Mouse (Mus musculus) forebrain, embryonic 14.5 days (tissue): ENCODE results near the gene Dtx3l. TPM values are rescaled to one million over a fixed set of nuclear protein-coding genes. Genes with fewer than 3 reads are reported as not detected.

ENCODE experiments used
- ATAC-seq: fragments of 200-750 bp; cut with Nextera tagmentation; 2 replicates; pipeline ENCODE4 v1.8.0; 2017; ENCODE audit warnings: mild to moderate bottlenecking, moderate library complexity
- DNase-seq: peaks from one replicate; pipeline ENCODE4 v3.0.0-alpha.2; 2015; ENCODE audit warnings: low spot score
- H3K27ac ChIP-seq: fragments of 300-500 bp; sonication (generic); 2 replicates; pipeline ENCODE4 v1.5.1; 2014; ENCODE audit warnings: low read depth, mild to moderate bottlenecking, control low read depth, low read length, moderate library complexity
- H3K27me3 ChIP-seq: fragments of 300-500 bp; sonication (generic); replicated peaks from 2 replicates; pipeline ENCODE4 v1.6.1; 2014; ENCODE audit warnings: low read length, control low read depth, mixed read lengths; ENCODE audit not compliant: control insufficient read depth, insufficient read depth
- H3K36me3 ChIP-seq: fragments of 300-500 bp; sonication (generic); 2 replicates; pipeline ENCODE4 v1.6.1; 2014; ENCODE audit warnings: low read length, control low read depth; ENCODE audit not compliant: control insufficient read depth, insufficient read depth
- H3K4me1 ChIP-seq: fragments of 300-500 bp; sonication (generic); 2 replicates; pipeline ENCODE4 v1.6.1; 2014; ENCODE audit warnings: antibody characterized with exemption, low read length, control low read depth; ENCODE audit not compliant: control insufficient read depth, insufficient read depth
- H3K4me2 ChIP-seq: fragments of 300-500 bp; sonication (generic); 2 replicates; pipeline ENCODE4 v1.6.1; 2014; ENCODE audit warnings: mild to moderate bottlenecking, control low read depth, low read length
- H3K4me3 ChIP-seq: fragments of 300-500 bp; sonication (generic); 2 replicates; pipeline ENCODE4 v1.5.1; 2014; ENCODE audit warnings: low read depth, low read length, control low read depth
- H3K9ac ChIP-seq: fragments of 300-500 bp; sonication (generic); 2 replicates; pipeline ENCODE4 v1.6.1; 2014; ENCODE audit warnings: mild to moderate bottlenecking, low read length, control low read depth, moderate library complexity
- H3K9me3 ChIP-seq: fragments of 300-500 bp; sonication (generic); replicated peaks from 2 replicates; pipeline ENCODE4 v1.6.1; 2016; ENCODE audit warnings: low read length, control low read depth, mixed read lengths; ENCODE audit not compliant: control insufficient read depth
- WGBS: fragments of 180-500 bp; shearing (Covaris S2); extraction: QIAGEN DNeasy Blood & Tissue Kit; methylation state at CpG from one replicate; pipeline ENCODE4 v1.1.7; 2014; 5-methylcytosine and 5-hydroxymethylcytosine counted together
- polyA plus RNA-seq: library from polyadenylated mRNA; unstranded; fragments of >200 nt; fragmentation: Nextera tagmentation; extraction: Ambion mirVana; gene quantifications from 2 replicates; pipeline ENCODE4 v1.2.1, GENCODE M21; 2014

Dtx3l gene
- polyA plus RNA-seq, 1 experiment from 2014 or later, result 1.9 TPM

DNA sequence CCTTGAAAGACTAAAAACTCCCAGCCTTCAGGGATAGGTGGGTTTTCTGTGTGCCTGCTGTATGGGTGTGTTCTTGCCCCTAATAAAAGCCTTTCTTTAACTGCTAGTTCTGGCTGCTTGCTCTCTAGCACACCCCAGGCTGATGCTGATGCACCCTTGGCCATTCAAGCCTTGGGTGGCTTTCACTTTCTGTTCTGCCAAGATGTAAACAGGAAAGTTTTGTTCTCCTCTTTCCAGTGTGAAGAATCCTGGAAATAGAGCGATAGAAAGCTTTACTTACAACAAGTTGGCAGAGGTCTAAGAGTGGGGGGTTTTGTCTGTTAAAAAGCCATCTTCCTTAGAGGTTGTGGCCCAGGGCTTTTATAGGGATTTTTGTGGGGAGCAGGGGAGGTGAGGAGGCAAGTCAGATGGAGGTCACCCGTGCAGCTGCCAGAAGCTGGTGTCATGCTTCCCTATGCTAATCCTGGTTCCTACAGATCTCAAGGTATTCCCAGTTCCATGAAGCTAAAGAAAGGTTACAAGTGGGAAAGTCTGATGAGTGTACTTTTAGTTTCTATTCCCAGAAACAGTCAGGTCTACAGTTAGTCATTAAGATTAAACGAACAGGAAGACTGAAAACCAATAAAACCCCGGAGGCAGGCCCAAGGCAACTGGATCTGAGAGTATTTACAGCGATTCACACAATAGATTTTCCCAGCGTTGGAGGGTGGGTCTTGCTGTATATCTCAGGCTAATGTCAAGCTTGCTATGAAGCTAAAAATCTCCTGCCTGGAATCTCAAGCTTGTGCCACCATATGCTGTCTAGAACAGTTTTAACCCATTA lies 20.0 kb downstream of the Dtx3l start:
- H3K4me2 ChIP-seq, result no peak overlapping the region
- H3K4me1 ChIP-seq, result no peaks in the 10 kb centered on the region
- no peak overlapping the region for H3K27ac ChIP-seq
- H3K36me3 ChIP-seq, result no peaks in the 10 kb centered on the region
- no peak overlapping the region for H3K4me3 ChIP-seq
- WGBS, result 93% methylated on average over 6 of the region's 6 CpGs
- H3K9me3 ChIP-seq, result no peaks in the 10 kb centered on the region
- H3K27me3 ChIP-seq, result no peaks in the 10 kb centered on the region
- ATAC-seq (no peak), DNase-seq (no peak)
- no peak overlapping the region for H3K9ac ChIP-seq

DNA sequence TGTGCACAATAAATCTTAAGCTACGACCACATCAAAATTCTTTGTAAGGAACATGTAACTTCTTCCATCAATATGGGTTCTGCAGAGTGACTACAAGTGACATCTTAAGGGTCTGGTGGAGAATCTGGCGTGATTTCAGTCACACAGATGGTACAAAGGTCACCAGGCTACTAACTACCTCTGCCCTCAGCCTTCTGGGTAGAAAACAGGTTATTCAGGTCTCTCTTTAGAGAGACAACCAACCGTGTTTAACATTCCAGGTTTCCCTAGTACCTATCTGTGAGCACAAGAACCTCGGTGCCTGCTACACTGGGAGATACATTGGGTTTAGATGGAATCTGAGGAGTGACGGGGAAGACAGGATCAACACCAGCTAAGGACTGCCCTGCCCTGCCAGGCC lies 24.6 kb downstream of the Dtx3l start:
- no peaks in the 10 kb centered on the region for H3K27me3 ChIP-seq
- DNase-seq (no peak), ATAC-seq (no peak)
- 70% methylated on average over 5 of the region's 5 CpGs for WGBS
- no peak overlapping the region for H3K4me3 ChIP-seq
- no peak overlapping the region for H3K9ac ChIP-seq
- H3K4me2 ChIP-seq, result no peak overlapping the region
- no peaks in the 10 kb centered on the region for H3K4me1 ChIP-seq
- no peaks in the 10 kb centered on the region for H3K9me3 ChIP-seq
- H3K36me3 ChIP-seq, result no peaks in the 10 kb centered on the region
- H3K27ac ChIP-seq, result no peak overlapping the region

DNA sequence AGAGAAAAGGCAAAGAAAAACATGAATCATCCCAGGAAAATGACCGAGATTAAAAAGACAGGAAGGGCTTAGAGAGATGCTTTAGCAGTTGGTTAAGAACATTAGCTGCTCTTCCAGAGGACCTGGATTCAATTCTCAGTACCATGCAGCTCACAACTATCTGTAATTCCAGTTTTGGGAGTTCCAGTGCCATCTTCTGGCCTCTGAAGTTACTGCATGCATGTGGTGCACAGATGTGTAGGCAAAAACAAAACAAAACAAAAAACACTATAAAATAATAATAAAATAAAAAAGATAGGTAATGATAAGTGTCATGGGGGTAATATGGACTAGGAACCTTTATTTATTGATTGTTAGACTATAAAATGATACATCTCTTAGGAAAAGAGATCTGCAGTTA lies 25.4 kb downstream of the Dtx3l start:
- H3K4me2 ChIP-seq, result no peak overlapping the region
- DNase-seq (no peak), ATAC-seq (no peak)
- H3K9me3 ChIP-seq, result no peaks in the 10 kb centered on the region
- H3K36me3 ChIP-seq, result no peaks in the 10 kb centered on the region
- 62% methylated on average over 1 of the region's 1 CpGs for WGBS
- no peak overlapping the region for H3K27ac ChIP-seq
- no peak overlapping the region for H3K9ac ChIP-seq
- no peaks in the 10 kb centered on the region for H3K27me3 ChIP-seq
- H3K4me1 ChIP-seq, result no peaks in the 10 kb centered on the region
- H3K4me3 ChIP-seq, result no peak overlapping the region

DNA sequence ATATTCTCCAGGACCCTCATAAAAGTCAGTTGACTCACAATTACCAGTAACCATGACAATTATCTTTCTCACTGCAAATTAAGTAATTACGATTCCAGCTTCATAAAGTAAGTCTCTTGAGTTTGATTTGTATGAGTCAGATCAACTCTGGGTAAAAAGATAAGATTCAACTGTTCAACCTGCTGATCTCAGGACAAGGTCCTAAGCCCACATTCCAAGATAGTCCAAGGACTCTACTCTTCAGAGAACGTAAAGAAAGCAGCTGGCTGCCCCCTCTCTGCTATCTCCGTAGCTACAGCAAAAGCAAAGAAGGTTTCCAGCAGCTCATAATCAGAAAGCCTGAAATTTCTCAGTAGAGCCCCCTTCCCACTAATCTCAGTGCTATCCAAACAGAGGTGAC lies 27.5 kb downstream of the Dtx3l start:
- ATAC-seq (no peak), DNase-seq (no peak)
- WGBS, result 78% methylated on average over 3 of the region's 3 CpGs
- H3K27ac ChIP-seq, result no peak overlapping the region
- no peaks in the 10 kb centered on the region for H3K9me3 ChIP-seq
- no peak overlapping the region for H3K4me3 ChIP-seq
- H3K9ac ChIP-seq, result no peak overlapping the region
- H3K36me3 ChIP-seq, result no peaks in the 10 kb centered on the region
- H3K4me2 ChIP-seq, result no peak overlapping the region
- H3K4me1 ChIP-seq, result no peaks in the 10 kb centered on the region
- H3K27me3 ChIP-seq, result no peaks in the 10 kb centered on the region

DNA sequence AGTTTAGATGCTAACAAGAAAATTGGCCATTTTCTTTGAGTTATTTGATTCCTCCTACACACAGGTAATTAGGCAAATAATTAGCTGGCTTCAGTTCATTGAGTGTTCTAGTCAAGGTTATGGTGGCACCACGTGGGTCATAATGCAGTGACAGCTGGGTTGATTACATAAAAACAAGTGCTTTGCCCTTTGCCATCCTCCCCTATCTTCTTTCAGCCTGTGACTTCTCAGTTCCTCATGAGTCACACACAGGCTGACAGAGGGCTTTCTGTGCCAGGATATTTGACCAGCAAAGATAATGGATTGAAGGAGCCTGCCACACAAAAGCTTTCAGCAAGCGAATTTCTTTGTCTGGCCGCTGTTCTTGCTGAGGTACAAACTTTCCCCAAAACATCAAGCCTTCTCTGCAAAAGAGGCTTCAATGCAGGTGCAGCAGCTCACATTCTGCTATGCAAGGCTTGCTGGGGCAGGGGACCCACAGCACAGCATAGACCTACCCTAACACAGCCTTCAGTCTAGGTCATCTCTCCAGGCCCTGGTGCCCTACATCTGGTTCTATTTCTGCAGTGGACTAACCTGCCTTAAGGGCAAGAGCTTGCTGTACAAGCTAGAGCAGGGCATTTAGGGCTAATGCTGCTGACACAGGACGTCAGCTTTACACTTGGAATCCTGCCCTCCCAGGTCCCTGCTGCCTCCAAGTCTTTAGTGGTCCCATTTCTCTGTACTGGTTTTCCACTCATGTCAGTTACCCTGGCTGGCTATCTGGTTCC lies 31.3 kb downstream of the Dtx3l start:
- DNase-seq, result no peak

DNA sequence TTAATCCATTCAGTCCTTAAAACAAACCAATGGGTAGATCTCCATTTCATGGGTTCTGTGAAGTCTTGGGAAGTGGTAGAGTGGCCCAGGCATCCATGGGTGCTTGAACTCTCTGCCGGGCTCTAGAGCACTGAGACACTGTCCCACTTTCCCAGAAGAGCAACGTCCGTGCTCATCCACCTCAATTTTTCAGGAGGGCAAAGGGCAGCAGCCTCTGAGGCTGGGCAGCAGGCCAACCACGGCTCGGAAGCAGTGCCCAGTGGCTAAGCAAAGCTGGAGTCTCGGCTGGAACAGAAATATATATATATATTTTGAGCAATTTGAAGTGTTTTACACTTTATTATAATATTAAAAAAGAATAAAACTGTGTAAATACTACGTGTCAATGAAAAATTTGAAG lies 32.1 kb downstream of the Dtx3l start:
- Histone ChIP-seq H3K36me3 (no peaks in the 10 kb centered on the region), H3K27me3 (no peaks in the 10 kb centered on the region), H3K9me3 (no peaks in the 10 kb centered on the region), H3K4me1 (no peaks in the 10 kb centered on the region), H3K9ac (no peak overlapping the region), H3K4me2 (no peak overlapping the region), H3K4me3 (no peak overlapping the region), H3K27ac (no peak overlapping the region)
- ATAC-seq, result no peak
- 84% methylated on average over 7 of the region's 7 CpGs for WGBS
- no peak for DNase-seq

More for the DNA sequence above, 31.3 kb downstream of the Dtx3l start:
- Histone ChIP-seq H3K4me2 (no peak overlapping the region), H3K27ac (no peak overlapping the region), H3K4me3 (no peak overlapping the region), H3K36me3 (no peaks in the 10 kb centered on the region), H3K27me3 (no peaks in the 10 kb centered on the region), H3K9ac (no peak overlapping the region), H3K9me3 (no peaks in the 10 kb centered on the region), H3K4me1 (no peaks in the 10 kb centered on the region)
- no peak for ATAC-seq
- 57% methylated on average over 4 of the region's 4 CpGs for WGBS

DNA sequence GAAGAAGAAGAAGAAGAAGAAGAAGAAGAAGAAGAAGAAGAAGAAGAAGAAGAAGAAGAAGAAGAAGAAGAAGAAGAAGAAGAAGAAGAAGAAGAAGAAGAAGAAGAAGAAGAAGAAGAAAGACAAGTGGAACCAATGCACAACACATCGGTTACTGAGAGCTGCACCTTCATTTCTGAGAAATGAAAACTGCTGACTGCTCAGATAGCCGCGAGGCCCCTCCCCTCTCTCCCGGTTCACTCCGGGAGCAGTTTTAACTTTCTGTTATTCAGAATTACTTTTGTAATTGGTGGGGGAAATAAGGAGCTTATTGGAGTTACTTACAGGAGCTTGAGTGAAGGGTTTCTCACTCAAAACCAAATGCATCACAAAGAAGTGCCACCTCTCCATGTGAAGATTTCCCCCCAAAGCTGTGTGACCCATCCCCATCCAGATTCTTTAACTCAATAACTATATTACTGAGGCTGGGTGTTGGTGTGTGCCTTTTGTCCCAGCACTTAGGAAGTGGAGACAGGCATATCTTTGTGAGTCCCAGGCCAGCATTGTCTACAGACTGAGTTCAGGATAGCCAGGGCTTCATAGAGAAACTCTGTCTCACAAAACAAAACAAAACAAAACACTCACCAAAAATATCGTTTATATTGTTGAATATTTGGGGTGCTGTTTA lies 33.0 kb downstream of the Dtx3l start:
- DNase-seq (no peak), ATAC-seq (no peak)
- H3K4me3 ChIP-seq, result no peak overlapping the region
- no peaks in the 10 kb centered on the region for H3K9me3 ChIP-seq
- no peak overlapping the region for H3K27ac ChIP-seq
- no peaks in the 10 kb centered on the region for H3K27me3 ChIP-seq
- no peaks in the 10 kb centered on the region for H3K36me3 ChIP-seq
- no peak overlapping the region for H3K9ac ChIP-seq
- H3K4me2 ChIP-seq, result no peak overlapping the region
- no peaks in the 10 kb centered on the region for H3K4me1 ChIP-seq
- 88% methylated on average over 6 of the region's 6 CpGs for WGBS

DNA sequence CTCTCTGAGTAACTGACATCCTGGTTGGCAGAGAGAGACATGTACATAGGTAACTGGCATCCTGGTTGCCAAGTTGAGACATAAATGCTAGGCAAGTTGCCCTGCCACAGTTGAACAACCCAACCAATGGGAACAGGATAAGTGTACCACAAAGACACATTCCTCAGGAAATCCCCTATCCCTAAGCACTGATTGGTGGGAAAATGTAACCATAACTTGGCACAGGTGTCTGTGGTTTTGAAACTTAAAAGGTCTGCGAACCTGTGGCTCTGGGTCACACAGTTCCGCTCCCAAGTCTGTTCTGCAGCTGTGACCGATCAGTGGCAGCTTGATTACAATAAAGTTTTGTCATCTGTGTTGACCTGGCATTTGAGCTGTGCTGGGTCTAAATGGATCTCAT lies 33.6 kb downstream of the Dtx3l start:
- no peak overlapping the region for H3K4me2 ChIP-seq
- ATAC-seq (no peak), DNase-seq (no peak)
- no peak overlapping the region for H3K4me3 ChIP-seq
- no peak overlapping the region for H3K27ac ChIP-seq
- H3K9ac ChIP-seq, result no peak overlapping the region
- H3K4me1 ChIP-seq, result no peaks in the 10 kb centered on the region
- no peaks in the 10 kb centered on the region for H3K27me3 ChIP-seq
- no peaks in the 10 kb centered on the region for H3K9me3 ChIP-seq
- WGBS, result 98% methylated on average over 3 of the region's 3 CpGs
- H3K36me3 ChIP-seq, result no peaks in the 10 kb centered on the region
